Mouse (Mus musculus) neural tube, embryonic 12.5 days (tissue): ENCODE data around the gene Fbxl21. TPM values are rescaled to one million over a fixed set of nuclear protein-coding genes. Genes with fewer than 3 reads are reported as not detected.

ENCODE experiments used
- ATAC-seq: fragments of 200-750 bp; cut with Nextera tagmentation; 2 replicates; pipeline ENCODE4 v1.8.0; 2017; ENCODE audit warnings: low read depth, mild to moderate bottlenecking, moderate TSS enrichment, moderate library complexity; ENCODE audit not compliant: low FRiP score
- H3K27ac ChIP-seq: fragments of 300-500 bp; sonication (generic); 2 replicates; pipeline ENCODE4 v1.5.1; 2016
- H3K27me3 ChIP-seq: fragments of 300-500 bp; sonication (generic); replicated peaks from 2 replicates; pipeline ENCODE4 v1.6.1; 2016; ENCODE audit warnings: mild to moderate bottlenecking
- H3K36me3 ChIP-seq: fragments of 300-500 bp; sonication (generic); 2 replicates; pipeline ENCODE4 v1.6.1; 2016; ENCODE audit warnings: mild to moderate bottlenecking
- H3K4me1 ChIP-seq: fragments of 300-500 bp; sonication (generic); 2 replicates; pipeline ENCODE4 v1.6.1; 2016
- H3K4me2 ChIP-seq: fragments of 300-500 bp; sonication (generic); replicated peaks from 2 replicates; pipeline ENCODE4 v1.6.1; 2016; ENCODE audit warnings: mild to moderate bottlenecking
- H3K4me3 ChIP-seq: fragments of 300-500 bp; sonication (generic); 2 replicates; pipeline ENCODE4 v1.5.1; 2016
- H3K9ac ChIP-seq: fragments of 300-500 bp; sonication (generic); 2 replicates; pipeline ENCODE4 v1.6.1; 2016; ENCODE audit warnings: mild to moderate bottlenecking
- H3K9me3 ChIP-seq: fragments of 300-500 bp; sonication (generic); 2 replicates; pipeline ENCODE4 v1.6.1; 2016; ENCODE audit warnings: mild to moderate bottlenecking
- WGBS: fragments of 180-500 bp; shearing (Covaris S2); methylation state at CpG from one replicate; pipeline ENCODE4 v1.1.7; 2016; 5-methylcytosine and 5-hydroxymethylcytosine counted together
- polyA plus RNA-seq: library from polyadenylated mRNA; unstranded; fragments of >200 nt; fragmentation: Nextera tagmentation; extraction: Ambion mirVana; gene quantifications from 2 replicates; pipeline ENCODE4 v1.2.1, GENCODE M21; 2016

The Fbxl21 gene
- polyA plus RNA-seq, 1 experiment from 2014 or later: 4.1 TPM

- H3K4me3 ChIP-seq: no peak overlapping the region
- no peaks in the 10 kb centered on the region for H3K9me3 ChIP-seq
- no peaks in the 10 kb centered on the region for H3K36me3 ChIP-seq
- 84% methylated on average over 6 of the region's 6 CpGs for WGBS
- no peak overlapping the region for H3K4me2 ChIP-seq
- no peak overlapping the region for H3K9ac ChIP-seq
- no peaks in the 10 kb centered on the region for H3K4me1 ChIP-seq
- no peaks in the 10 kb centered on the region for H3K27me3 ChIP-seq
- ATAC-seq: no peak
- no peak overlapping the region for H3K27ac ChIP-seq
These were observed 15.3 kb upstream of the Fbxl21 start for GRCm38 (mm10) chr13:56506871-56507496.

GRCm38 (mm10) chr13:56509796-56510195 lies 12.5 kb upstream of the Fbxl21 start:
- WGBS: 87% methylated on average over 2 of the region's 2 CpGs
- H3K9ac ChIP-seq: no peak overlapping the region
- no peak for ATAC-seq
- no peak overlapping the region for H3K27ac ChIP-seq
- no peaks in the 10 kb centered on the region for H3K27me3 ChIP-seq
- H3K4me3 ChIP-seq: no peak overlapping the region
- no peak overlapping the region for H3K4me2 ChIP-seq
- no peaks in the 10 kb centered on the region for H3K36me3 ChIP-seq
- H3K9me3 ChIP-seq: no peaks in the 10 kb centered on the region
- no peaks in the 10 kb centered on the region for H3K4me1 ChIP-seq

- ATAC-seq: no peak
- no peak overlapping the region for H3K4me3 ChIP-seq
These were observed 8.7 kb upstream of the Fbxl21 start for GRCm38 (mm10) chr13:56513595-56513994.

GRCm38 (mm10) chr13:56516311-56516710 lies 6.0 kb upstream of the Fbxl21 start:
- H3K9me3 ChIP-seq: no peaks in the 10 kb centered on the region
- no peak overlapping the region for H3K4me3 ChIP-seq
- no peaks in the 10 kb centered on the region for H3K4me1 ChIP-seq
- ATAC-seq: no peak
- no peaks in the 10 kb centered on the region for H3K27me3 ChIP-seq
- H3K9ac ChIP-seq: no peak overlapping the region
- H3K4me2 ChIP-seq: no peak overlapping the region
- H3K27ac ChIP-seq: no peak overlapping the region
- WGBS: 68% methylated on average over 4 of the region's 4 CpGs
- no peaks in the 10 kb centered on the region for H3K36me3 ChIP-seq

More at GRCm38 (mm10) chr13:56513595-56513994, 8.7 kb upstream of the Fbxl21 start:
- Histone ChIP-seq H3K9me3 (no peaks in the 10 kb centered on the region), H3K4me1 (no peaks in the 10 kb centered on the region), H3K36me3 (no peaks in the 10 kb centered on the region), H3K4me2 (no peak overlapping the region), H3K27ac (no peak overlapping the region), H3K27me3 (no peaks in the 10 kb centered on the region), H3K9ac (no peak overlapping the region)

- no peak overlapping the region for H3K27ac ChIP-seq
- no peak for ATAC-seq
- no peak overlapping the region for H3K4me3 ChIP-seq
- H3K9ac ChIP-seq: no peak overlapping the region
- H3K9me3 ChIP-seq: no peaks in the 10 kb centered on the region
- no peaks in the 10 kb centered on the region for H3K36me3 ChIP-seq
- WGBS: 59% methylated on average over 7 of the region's 7 CpGs
- no peaks in the 10 kb centered on the region for H3K4me1 ChIP-seq
- no peaks in the 10 kb centered on the region for H3K27me3 ChIP-seq
- H3K4me2 ChIP-seq: no peak overlapping the region
These were observed 5.5 kb upstream of the Fbxl21 start for GRCm38 (mm10) chr13:56516816-56517215.

GRCm38 (mm10) chr13:56522821-56523167 lies 522 bp downstream of the Fbxl21 start:
- H3K27me3 ChIP-seq: no peaks in the 10 kb centered on the region
- 6% methylated on average over 8 of the region's 8 CpGs for WGBS
- H3K36me3 ChIP-seq: no peaks in the 10 kb centered on the region
- ATAC-seq: 0 out of 2 replicates have a peak, but pooled peaks have one; percentile 3
- no peaks in the 10 kb centered on the region for H3K9me3 ChIP-seq
- peak overlapping the region; percentile 62 for H3K9ac ChIP-seq
- peak overlapping the region; percentile 86 for H3K4me2 ChIP-seq
- H3K4me1 ChIP-seq: peaks cover 3% of the 10 kb centered on the region; the same call in 1 of the 2 replicates
- no peak overlapping the region for H3K27ac ChIP-seq
- H3K4me3 ChIP-seq: peak overlapping the region; percentile 63

GRCm38 (mm10) chr13:56526871-56527270 lies 4.6 kb downstream of the Fbxl21 start:
- H3K4me2 ChIP-seq: no peak overlapping the region
- H3K36me3 ChIP-seq: no peaks in the 10 kb centered on the region
- no peaks in the 10 kb centered on the region for H3K27me3 ChIP-seq
- no peak overlapping the region for H3K4me3 ChIP-seq
- 88% methylated on average over 12 of the region's 12 CpGs for WGBS
- H3K4me1 ChIP-seq: peaks cover 3% of the 10 kb centered on the region; the same call in 1 of the 2 replicates
- H3K27ac ChIP-seq: no peak overlapping the region
- no peak for ATAC-seq
- no peaks in the 10 kb centered on the region for H3K9me3 ChIP-seq
- no peak overlapping the region for H3K9ac ChIP-seq

- Histone ChIP-seq H3K9me3 (no peaks in the 10 kb centered on the region), H3K4me3 (no peak overlapping the region), H3K27me3 (no peaks in the 10 kb centered on the region), H3K4me2 (no peak overlapping the region), H3K9ac (no peak overlapping the region), H3K27ac (no peak overlapping the region), H3K4me1 (peaks cover under 1% of the 10 kb centered on the region; the same call in 1 of the 2 replicates), H3K36me3 (no peaks in the 10 kb centered on the region)
- 93% methylated on average over 7 of the region's 7 CpGs for WGBS
- ATAC-seq: no peak
These were observed 5.6 kb downstream of the Fbxl21 start for GRCm38 (mm10) chr13:56527846-56528245.

- ATAC-seq: no peak
- Histone ChIP-seq H3K27ac (no peak overlapping the region), H3K4me1 (no peaks in the 10 kb centered on the region), H3K36me3 (no peaks in the 10 kb centered on the region), H3K9me3 (no peaks in the 10 kb centered on the region), H3K27me3 (no peaks in the 10 kb centered on the region), H3K9ac (no peak overlapping the region), H3K4me3 (no peak overlapping the region), H3K4me2 (no peak overlapping the region)
- WGBS: 91% methylated on average over 11 of the region's 11 CpGs
These were observed 6.0 kb downstream of the Fbxl21 start for GRCm38 (mm10) chr13:56528281-56528680.

- no peak for ATAC-seq
- WGBS: 86% methylated on average over 4 of the region's 4 CpGs
- Histone ChIP-seq H3K36me3 (no peaks in the 10 kb centered on the region), H3K9ac (no peak overlapping the region), H3K4me3 (no peak overlapping the region), H3K27me3 (no peaks in the 10 kb centered on the region), H3K27ac (no peak overlapping the region), H3K4me2 (no peak overlapping the region), H3K4me1 (no peaks in the 10 kb centered on the region), H3K9me3 (0 out of 2 replicates have a peak, but pooled peaks cover 4% of the 10 kb centered on the region)
These were observed 6.8 kb downstream of the Fbxl21 start for GRCm38 (mm10) chr13:56529031-56529430.

GRCm38 (mm10) chr13:56529685-56530084 lies 7.4 kb downstream of the Fbxl21 start:
- Histone ChIP-seq H3K9me3 (0 out of 2 replicates have a peak, but pooled peaks cover 7% of the 10 kb centered on the region), H3K4me3 (no peak overlapping the region), H3K4me2 (no peak overlapping the region), H3K9ac (no peak overlapping the region), H3K27me3 (no peaks in the 10 kb centered on the region), H3K4me1 (no peaks in the 10 kb centered on the region), H3K36me3 (no peaks in the 10 kb centered on the region), H3K27ac (no peak overlapping the region)
- ATAC-seq: no peak
- 62% methylated on average over 8 of the region's 8 CpGs for WGBS

- Histone ChIP-seq H3K4me2 (no peak overlapping the region), H3K27ac (no peak overlapping the region), H3K4me3 (no peak overlapping the region), H3K27me3 (no peaks in the 10 kb centered on the region), H3K9ac (no peak overlapping the region), H3K9me3 (0 out of 2 replicates have a peak, but pooled peaks cover 7% of the 10 kb centered on the region), H3K4me1 (no peaks in the 10 kb centered on the region), H3K36me3 (no peaks in the 10 kb centered on the region)
- 90% methylated on average over 5 of the region's 5 CpGs for WGBS
- no peak for ATAC-seq
These were observed 12.7 kb downstream of the Fbxl21 start for GRCm38 (mm10) chr13:56534931-56535330.

- WGBS: 72% methylated on average over 5 of the region's 5 CpGs
- no peak for ATAC-seq
- Histone ChIP-seq H3K4me3 (no peak overlapping the region), H3K27ac (no peak overlapping the region), H3K27me3 (no peaks in the 10 kb centered on the region), H3K4me2 (no peak overlapping the region), H3K9ac (no peak overlapping the region), H3K9me3 (0 out of 2 replicates have a peak, but pooled peaks cover 7% of the 10 kb centered on the region), H3K36me3 (no peaks in the 10 kb centered on the region), H3K4me1 (no peaks in the 10 kb centered on the region)
These were observed 13.3 kb downstream of the Fbxl21 start for GRCm38 (mm10) chr13:56535570-56535969.
